Mouse (Mus musculus): ENCODE data around the gene Rln3.

DNA sequence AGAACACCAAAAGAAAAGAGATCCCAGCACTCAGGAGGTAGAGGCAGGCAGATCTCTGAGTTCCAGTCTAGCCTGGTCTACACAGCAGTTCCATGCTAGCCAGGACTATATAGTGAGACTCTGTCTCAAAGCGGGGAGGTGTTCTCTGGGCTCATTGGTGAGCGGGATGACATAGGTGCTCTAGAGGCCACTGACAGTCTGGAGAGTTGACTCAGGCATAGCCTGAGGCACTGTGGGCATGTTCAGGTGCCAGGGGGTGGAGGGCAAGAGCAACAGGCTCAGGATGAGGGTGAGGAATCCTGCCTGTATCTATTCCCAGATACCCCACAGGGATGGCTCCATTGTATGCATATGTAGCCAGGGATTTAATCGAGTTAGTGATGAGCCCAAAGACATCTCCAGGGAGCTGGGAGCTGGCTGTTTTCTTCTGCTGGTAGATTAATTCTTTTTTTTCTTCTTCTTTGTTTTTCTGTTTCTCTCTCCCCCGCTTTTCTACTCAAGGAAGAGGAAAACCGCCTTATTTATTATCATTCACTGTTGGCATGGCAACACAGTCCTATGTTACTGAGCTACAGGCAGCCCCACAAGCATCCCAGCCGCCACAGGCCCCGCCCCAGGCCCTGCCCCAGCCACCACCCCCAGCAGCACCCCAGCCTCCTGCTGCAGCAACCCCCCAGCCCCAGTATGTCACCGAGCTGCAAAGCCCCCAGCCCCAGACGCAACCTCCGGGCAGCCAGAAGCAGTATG, 28.6 kb upstream of the Rln3 start:
- TF ChIP-seq CTCF (IDR thresholded peaks at IDR 0.05; ENCODE audit: borderline replicate concordance, extremely low read depth, insufficient read depth, insufficient read length) (no peak), POLR2A (IDR thresholded peaks at IDR 0.05; ENCODE audit: borderline replicate concordance, extremely low read depth, insufficient read depth, insufficient read length, poor library complexity, severe bottlenecking) (no peak)
